Mouse (Mus musculus) kidney, embryonic 14.5 days (tissue): ENCODE data around the gene Cbx8. TPM values are rescaled to one million over a fixed set of nuclear protein-coding genes. Genes with fewer than 3 reads are reported as not detected.
A peak's percentile ranks its signal among the peaks of the same experiment; 100 is the strongest.

Source experiments
- ATAC-seq: fragments of 200-750 bp; cut with Nextera tagmentation; 2 replicates; pipeline ENCODE4 v1.8.0; 2017; ENCODE audit warnings: moderate number of reproducible peaks, mild to moderate bottlenecking, moderate TSS enrichment, moderate library complexity; ENCODE audit not compliant: low FRiP score, low TSS enrichment
- H3K27ac ChIP-seq: fragments of 300-500 bp; sonication (generic); 2 replicates; pipeline ENCODE4 v1.5.1; 2014; ENCODE audit warnings: low read depth, mild to moderate bottlenecking, low read length, moderate library complexity, mixed read lengths
- H3K27me3 ChIP-seq: fragments of 300-500 bp; sonication (generic); 2 replicates; pipeline ENCODE4 v1.6.1; 2014; ENCODE audit warnings: mild to moderate bottlenecking, low read length; ENCODE audit not compliant: control insufficient read depth, insufficient read depth
- H3K36me3 ChIP-seq: fragments of 300-500 bp; sonication (generic); 2 replicates; pipeline ENCODE4 v1.6.1; 2014; ENCODE audit warnings: low read length, mixed read lengths; ENCODE audit not compliant: control insufficient read depth, insufficient read depth
- H3K4me1 ChIP-seq: fragments of 300-500 bp; sonication (generic); 2 replicates; pipeline ENCODE4 v1.6.1; 2014; ENCODE audit warnings: low read length, mixed read lengths; ENCODE audit not compliant: control insufficient read depth, insufficient read depth
- H3K4me2 ChIP-seq: fragments of 300-500 bp; sonication (generic); replicated peaks from 2 replicates; pipeline ENCODE4 v1.6.1; 2014; ENCODE audit warnings: low read depth, mild to moderate bottlenecking, low read length
- H3K4me3 ChIP-seq: fragments of 300-500 bp; sonication (generic); 2 replicates; pipeline ENCODE4 v1.5.1; 2014; ENCODE audit warnings: mild to moderate bottlenecking, low read length
- H3K9ac ChIP-seq: fragments of 300-500 bp; sonication (generic); 2 replicates; pipeline ENCODE4 v1.6.1; 2014; ENCODE audit warnings: low read depth, mild to moderate bottlenecking, low read length, moderate library complexity
- H3K9me3 ChIP-seq: fragments of 300-500 bp; sonication (generic); 2 replicates; pipeline ENCODE4 v1.6.1; 2016; ENCODE audit warnings: low read length; ENCODE audit not compliant: control insufficient read depth
- WGBS: fragments of 180-500 bp; shearing (Covaris S2); extraction: QIAGEN DNeasy Blood & Tissue Kit; methylation state at CpG from one replicate; pipeline ENCODE4 v1.1.7; 2014; 5-methylcytosine and 5-hydroxymethylcytosine counted together
- polyA plus RNA-seq: library from polyadenylated mRNA; unstranded; fragments of >200 nt; fragmentation: Nextera tagmentation; extraction: Ambion mirVana; gene quantifications from 2 replicates; pipeline ENCODE4 v1.2.1, GENCODE M21; 2014

The Cbx8 gene
- polyA plus RNA-seq, 1 experiment from 2014 or later, result 7.8 TPM

DNA sequence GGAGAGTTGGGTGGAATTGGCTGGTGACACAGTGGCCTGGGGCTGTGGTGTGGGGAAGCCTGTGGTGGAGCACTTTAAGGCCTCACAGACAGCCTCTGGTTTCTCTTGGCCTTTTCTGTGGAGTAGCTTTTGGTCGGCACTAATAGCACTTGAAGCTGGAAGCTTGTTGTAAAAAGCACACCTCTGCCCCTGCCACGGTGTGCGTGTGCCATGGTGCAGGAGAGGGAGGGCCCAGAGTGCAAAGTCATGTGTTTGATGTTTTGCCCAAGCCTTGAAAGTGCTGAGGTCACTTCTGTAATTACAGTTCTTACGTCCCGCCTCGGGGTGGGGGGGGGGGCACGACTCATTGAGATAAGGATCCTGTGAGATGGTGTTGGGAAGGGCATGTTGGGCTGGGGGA, 16.5 kb downstream of the Cbx8 start:
- 4% methylated on average over 7 of the region's 7 CpGs for WGBS
- H3K27ac ChIP-seq, result peak overlapping the region; percentile 94

DNA sequence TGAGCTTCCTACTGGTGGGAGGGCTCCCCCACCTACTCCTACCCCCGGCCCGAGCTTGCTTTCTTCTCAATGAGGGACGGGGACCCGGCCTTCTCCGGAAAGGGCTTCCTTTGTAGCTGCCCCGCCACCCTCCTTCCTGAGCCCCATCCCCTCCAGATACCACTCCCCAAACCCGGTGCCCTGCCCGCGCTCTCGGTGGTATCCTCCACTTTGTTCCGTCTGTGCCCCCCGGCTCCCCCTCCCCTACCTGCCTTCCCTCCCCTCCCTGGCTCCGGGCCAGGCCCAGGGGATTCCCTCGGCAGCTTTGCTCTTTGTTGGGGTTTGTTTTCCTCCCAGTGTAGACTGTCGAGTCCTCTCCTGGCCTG, 17.2 kb downstream of the Cbx8 start:
- Histone ChIP-seq H3K27me3 (no peaks in the 10 kb centered on the region; the same call in 1 of the 2 replicates), H3K4me3 (peak overlapping the region; percentile 94), H3K4me2 (peak overlapping the region; percentile 91), H3K9ac (peak overlapping the region; percentile 91), H3K4me1 (peaks cover 34% of the 10 kb centered on the region), H3K36me3 (peaks cover 26% of the 10 kb centered on the region), H3K27ac (peak overlapping the region; percentile 94), H3K9me3 (no peaks in the 10 kb centered on the region)
- no peak; the same call in 1 of the 2 replicates for ATAC-seq
- 1% methylated on average over 15 of the region's 15 CpGs for WGBS

More for the DNA sequence above, 16.5 kb downstream of the Cbx8 start:
- Histone ChIP-seq H3K27me3 (no peaks in the 10 kb centered on the region; the same call in 1 of the 2 replicates), H3K4me3 (peak overlapping the region; percentile 94), H3K4me2 (peak overlapping the region; percentile 91), H3K9ac (peak overlapping the region; percentile 91), H3K9me3 (no peaks in the 10 kb centered on the region), H3K4me1 (peaks cover 34% of the 10 kb centered on the region), H3K36me3 (peaks cover 32% of the 10 kb centered on the region)
- ATAC-seq, result no peak

DNA sequence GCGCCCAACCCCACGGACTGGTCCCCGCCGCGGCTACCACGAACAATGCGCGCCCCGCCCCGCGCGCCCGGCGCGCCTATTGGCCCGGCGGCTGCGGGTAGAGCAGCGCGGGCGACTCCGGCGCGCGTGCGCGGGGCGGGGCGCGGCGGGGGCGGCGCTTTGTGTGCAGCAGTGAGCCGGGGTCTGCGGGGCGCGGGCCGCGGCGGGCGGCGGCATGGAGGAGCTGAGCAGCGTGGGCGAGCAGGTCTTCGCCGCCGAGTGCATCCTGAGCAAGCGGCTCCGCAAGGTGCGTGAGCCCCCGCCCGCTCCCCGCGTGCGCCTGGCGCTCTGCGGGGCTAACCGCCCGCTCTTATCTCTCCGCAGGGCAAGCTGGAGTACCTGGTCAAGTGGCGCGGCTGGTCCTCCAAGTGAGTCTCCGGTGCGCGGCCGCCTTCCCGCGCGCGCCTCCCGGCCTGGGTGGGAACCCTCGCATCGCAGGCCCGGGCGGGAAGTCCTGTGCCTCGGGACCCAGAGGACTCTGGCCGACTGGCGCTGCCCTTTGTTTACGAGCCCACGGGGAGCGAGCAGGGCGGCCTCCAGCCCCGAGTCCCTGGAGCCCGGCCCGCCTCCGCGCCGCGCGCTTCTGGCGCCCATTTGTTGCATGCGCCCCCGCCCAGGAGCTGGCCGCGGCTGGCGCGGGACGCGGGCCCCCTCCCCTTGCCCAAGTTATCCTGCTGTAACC, 17.7 kb downstream of the Cbx8 start, which contains the start of gene Cbx2:
Gene Cbx2 (plus strand): TSS at position 68 of the 721 bp plus-strand sequence.
- no peaks in the 10 kb centered on the region for H3K9me3 ChIP-seq
- H3K27ac ChIP-seq, result peak within 1 kb of the TSS; percentile 94
- H3K4me3 ChIP-seq, result peak within 1 kb of the TSS; percentile 94
- H3K36me3 ChIP-seq, result peaks cover 20% of the 10 kb centered on the region
- peak; percentile 89 for ATAC-seq
- peaks cover 34% of the 10 kb centered on the region for H3K4me1 ChIP-seq
- peak within 1 kb of the TSS; percentile 91 for H3K9ac ChIP-seq
- WGBS, result under 1% methylated on average over 73 of the region's 99 CpGs
- peak within 1 kb of the TSS; percentile 91 for H3K4me2 ChIP-seq
- no peaks in the 10 kb centered on the region; the same call in 1 of the 2 replicates for H3K27me3 ChIP-seq

DNA sequence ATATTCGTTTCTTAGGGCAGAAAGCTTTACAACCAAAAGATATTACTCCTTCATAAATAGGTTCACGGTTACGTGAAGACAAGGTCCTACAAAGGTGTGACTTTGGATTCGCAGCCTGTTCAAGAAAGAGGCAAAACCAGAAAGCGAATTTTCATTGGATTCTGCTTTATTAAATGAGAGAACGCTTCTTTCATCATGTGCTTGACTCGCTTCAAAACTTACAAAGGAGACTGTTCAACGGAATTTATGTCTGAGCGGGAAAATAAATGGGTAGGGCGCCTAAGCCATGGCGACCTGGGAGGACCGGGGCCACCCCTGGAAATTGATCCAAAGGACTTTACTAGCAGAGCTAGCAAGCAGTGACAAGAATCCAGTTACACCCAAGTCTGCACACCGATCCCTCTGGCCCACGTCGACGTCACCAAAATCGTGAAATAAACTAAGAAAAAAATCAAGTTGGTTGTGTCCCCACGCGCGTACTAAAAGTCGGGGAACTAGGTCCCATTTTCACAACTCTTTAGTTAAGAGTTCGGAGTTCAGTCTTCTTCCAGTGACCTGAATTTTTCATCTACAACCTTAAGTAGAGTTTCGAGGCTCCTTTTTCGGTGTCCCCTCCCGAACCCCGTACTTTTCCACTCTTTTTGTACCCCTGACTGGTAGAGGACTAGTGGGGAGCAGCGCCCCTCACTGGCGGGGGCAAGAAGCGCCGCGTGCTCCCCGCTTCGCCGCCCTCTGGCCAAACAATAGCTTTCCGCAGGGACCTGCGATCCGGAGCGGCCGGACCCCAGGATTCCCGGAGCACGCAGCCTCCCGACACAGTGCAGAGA, 18.5 kb downstream of the Cbx8 start:
- Histone ChIP-seq H3K36me3 (peaks cover 13% of the 10 kb centered on the region), H3K27ac (peak overlapping the region; percentile 71), H3K4me3 (peak overlapping the region; percentile 94), H3K9ac (peak overlapping the region; percentile 91), H3K27me3 (no peaks in the 10 kb centered on the region; the same call in 1 of the 2 replicates), H3K4me1 (peaks cover 34% of the 10 kb centered on the region), H3K4me2 (peak overlapping the region; percentile 91), H3K9me3 (no peaks in the 10 kb centered on the region)
- ATAC-seq, result no peak
- 2% methylated on average over 42 of the region's 42 CpGs for WGBS

DNA sequence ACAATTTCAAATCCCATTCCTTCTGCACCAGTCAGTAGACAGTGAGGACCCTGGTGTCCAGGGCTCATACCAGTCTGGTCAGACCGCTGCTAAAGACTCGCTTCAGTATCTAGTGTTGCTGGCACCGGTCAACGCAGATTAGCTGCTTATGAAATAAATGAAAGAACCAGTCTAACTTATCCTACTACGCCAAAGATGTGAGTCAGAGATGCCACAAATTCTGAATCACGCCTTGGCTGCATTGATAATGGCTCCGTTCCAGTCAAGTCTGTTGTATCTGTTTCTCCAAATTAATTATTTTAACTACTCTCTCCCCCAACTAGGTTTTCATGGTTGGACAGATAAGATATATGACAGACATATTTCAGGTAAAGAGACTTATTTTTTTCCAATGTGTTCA, 19.6 kb downstream of the Cbx8 start:
- H3K4me2 ChIP-seq, result no peak overlapping the region
- H3K27me3 ChIP-seq, result no peaks in the 10 kb centered on the region; the same call in 1 of the 2 replicates
- H3K36me3 ChIP-seq, result peaks cover 2% of the 10 kb centered on the region
- H3K4me1 ChIP-seq, result peaks cover 27% of the 10 kb centered on the region
- H3K27ac ChIP-seq, result no peak overlapping the region
- 95% methylated on average over 7 of the region's 7 CpGs for WGBS
- no peak for ATAC-seq
- no peaks in the 10 kb centered on the region for H3K9me3 ChIP-seq
- H3K4me3 ChIP-seq, result no peak overlapping the region
- no peak overlapping the region for H3K9ac ChIP-seq

DNA sequence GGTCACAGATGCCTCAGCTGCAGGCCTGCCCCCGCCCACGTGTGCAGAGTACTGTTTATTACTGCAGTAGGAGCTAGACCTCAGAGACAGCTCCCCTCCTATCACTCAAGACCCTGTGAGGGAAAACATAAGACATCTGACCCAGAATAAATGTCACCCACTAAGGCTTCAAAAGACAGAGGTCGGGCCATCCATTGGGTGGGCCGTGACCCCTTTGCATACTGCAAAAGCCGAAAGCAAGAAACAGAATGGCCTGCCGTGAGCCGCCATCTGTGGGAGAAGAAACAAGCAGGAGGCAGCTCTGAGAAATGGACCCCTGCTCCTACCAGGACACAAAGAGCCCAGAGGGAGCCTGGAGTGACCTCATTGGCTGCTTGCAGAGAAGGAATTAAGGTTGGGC, 23.3 kb downstream of the Cbx8 start:
- Histone ChIP-seq H3K4me2 (no peak overlapping the region), H3K9ac (no peak overlapping the region), H3K36me3 (no peaks in the 10 kb centered on the region), H3K4me3 (no peak overlapping the region), H3K27me3 (no peaks in the 10 kb centered on the region; the same call in 1 of the 2 replicates), H3K27ac (no peak overlapping the region), H3K9me3 (no peaks in the 10 kb centered on the region), H3K4me1 (0 out of 2 replicates have a peak, but pooled peaks cover 3% of the 10 kb centered on the region)
- ATAC-seq, result no peak
- WGBS, result 64% methylated on average over 7 of the region's 7 CpGs

DNA sequence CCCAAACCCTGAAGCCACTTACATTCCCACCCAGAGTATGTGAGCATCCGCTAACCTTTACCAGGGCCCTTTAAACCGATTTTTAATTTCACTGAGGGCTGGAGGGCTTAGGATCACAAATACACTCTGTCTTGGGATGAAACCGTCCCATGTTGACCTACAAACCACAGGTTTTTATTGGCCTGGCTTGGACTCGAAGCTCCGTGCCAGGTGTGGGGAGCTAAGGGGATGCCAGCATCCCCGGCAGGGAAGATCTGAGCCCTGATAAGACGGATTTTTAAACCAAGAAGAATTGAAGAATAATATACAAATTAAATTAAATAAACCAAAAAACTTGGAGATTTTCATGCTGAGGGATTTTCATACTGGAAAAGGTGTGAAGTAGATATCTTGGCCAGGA, 26.3 kb downstream of the Cbx8 start:
- WGBS, result 81% methylated on average over 7 of the region's 7 CpGs
- H3K27me3 ChIP-seq, result no peaks in the 10 kb centered on the region
- H3K9ac ChIP-seq, result no peak overlapping the region
- H3K4me1 ChIP-seq, result no peaks in the 10 kb centered on the region
- H3K27ac ChIP-seq, result no peak overlapping the region
- ATAC-seq, result no peak
- no peak overlapping the region for H3K4me2 ChIP-seq
- H3K9me3 ChIP-seq, result no peaks in the 10 kb centered on the region
- H3K36me3 ChIP-seq, result no peaks in the 10 kb centered on the region
- no peak overlapping the region for H3K4me3 ChIP-seq

DNA sequence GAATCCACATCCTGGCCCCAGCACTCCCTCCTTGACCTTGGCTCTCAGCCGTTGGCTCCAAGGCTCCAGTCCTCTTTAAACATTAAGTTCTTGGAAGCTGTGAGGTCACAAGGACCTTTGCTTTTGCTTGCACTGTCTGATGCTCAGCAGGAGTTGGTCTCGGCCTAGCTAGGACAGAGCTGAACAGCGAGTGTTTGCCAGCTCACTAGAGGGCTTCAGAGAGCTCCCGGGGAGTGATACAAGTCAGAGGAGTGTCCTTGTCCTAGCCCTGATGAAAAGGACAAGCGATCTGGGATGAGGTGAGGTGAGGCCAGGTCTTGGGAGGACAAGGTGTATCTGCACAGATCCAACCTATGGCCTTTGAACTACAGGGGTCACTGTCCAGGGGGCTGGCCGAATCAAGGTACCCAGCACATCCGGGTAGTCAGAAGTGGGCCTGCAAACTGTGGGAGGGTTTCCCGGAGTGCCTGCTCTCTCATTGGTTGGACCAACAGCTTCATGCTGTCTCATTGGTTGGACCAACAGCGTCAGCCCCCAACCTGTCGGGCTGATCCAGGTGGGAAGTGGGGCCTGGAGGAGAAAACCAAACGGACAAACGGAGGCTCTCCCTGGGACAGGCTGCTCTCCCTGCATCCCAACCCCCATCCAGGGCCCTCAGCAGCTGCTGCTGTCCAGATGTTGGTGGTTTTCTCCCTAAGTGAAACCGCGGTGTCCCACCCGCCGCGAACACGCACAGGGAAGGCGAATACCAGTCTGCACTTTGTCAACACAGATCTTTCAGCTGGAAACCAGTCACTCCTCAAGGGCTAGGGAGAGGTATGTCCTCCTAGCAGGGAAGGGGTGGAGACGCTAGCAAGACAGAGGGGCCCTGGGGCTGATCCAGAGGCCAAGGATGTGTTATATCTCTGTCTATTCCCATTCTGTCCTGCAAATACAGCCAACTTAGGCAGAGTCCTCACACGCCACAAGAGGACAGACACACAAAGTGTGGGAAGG, 33.0 kb downstream of the Cbx8 start:
- H3K36me3 ChIP-seq, result no peaks in the 10 kb centered on the region
- no peak overlapping the region for H3K27ac ChIP-seq
- no peaks in the 10 kb centered on the region for H3K27me3 ChIP-seq
- peak overlapping the region; percentile 28 for H3K4me3 ChIP-seq
- 0 out of 2 replicates have a peak, but pooled peaks cover 6% of the 10 kb centered on the region for H3K4me1 ChIP-seq
- peak overlapping the region; percentile 39 for H3K4me2 ChIP-seq
- H3K9ac ChIP-seq, result 0 out of 2 replicates have a peak overlapping the region, but pooled peaks have one; percentile 28
- ATAC-seq, result 0 out of 2 replicates have a peak, but pooled peaks have one; percentile 32
- 30% methylated on average over 21 of the region's 21 CpGs for WGBS
- no peaks in the 10 kb centered on the region for H3K9me3 ChIP-seq
